In genomic region chr4:43558631-43559356, GRCm38 (mm10) we compare ENCODE assay signal across 8 mouse cellular contexts. TPM values are rescaled to one million over a fixed set of nuclear protein-coding genes. Genes with fewer than 3 reads are reported as not detected.
DNase-seq lines count a peak whose midpoint lies in the region; ATAC-seq and TF ChIP-seq lines count a peak whose summit lies in the region.

No protein-coding gene starts in this region.

- intact Hi-C loops in left cerebral cortex, postnatal 10 days (cut with DNase I): loop anchor here (5.0 kb wide), 1 partner anchor 66 kb away; the partner anchor contains the start of gene Ccdc107

- TF ChIP-seq CTCF in brain, embryonic 14.5 days (IDR thresholded peaks at IDR 0.05; ENCODE audit: borderline replicate concordance, extremely low read depth, insufficient read depth, insufficient read length): no peak

- ATAC-seq in intestine, embryonic 16.5 days: 0 out of 2 replicates have a peak, but pooled peaks have one; percentile 5
- no peak for ATAC-seq in neural tube, embryonic 15.5 days (ENCODE audit: low FRiP score)
- no peak for ATAC-seq in frontal cortex, adult (ENCODE audit: low TSS enrichment)

- H3K9ac ChIP-seq in intestine, embryonic 16.5 days (ENCODE audit: low read depth, low read length): peak overlapping the region; percentile 95
- peak overlapping the region; percentile 38 for H3K9ac ChIP-seq in neural tube, embryonic 15.5 days (replicated peaks)

- WGBS in intestine, embryonic 16.5 days: 20% methylated on average over 13 of the region's 13 CpGs
- 27% methylated on average over 13 of the region's 13 CpGs for WGBS in neural tube, embryonic 15.5 days

- no peaks in the 10 kb centered on the region for H3K27me3 ChIP-seq in intestine, embryonic 16.5 days (replicated peaks; ENCODE audit: control insufficient read depth, insufficient read depth, low read length)
- H3K27me3 ChIP-seq in neural tube, embryonic 15.5 days (replicated peaks): no peaks in the 10 kb centered on the region

- H3K9me3 ChIP-seq in intestine, embryonic 16.5 days (ENCODE audit: control insufficient read depth, low read length): no peaks in the 10 kb centered on the region
- H3K9me3 ChIP-seq in neural tube, embryonic 15.5 days (replicated peaks): no peaks in the 10 kb centered on the region

- peak overlapping the region; percentile 95 for H3K27ac ChIP-seq in intestine, embryonic 16.5 days (ENCODE audit: low read length)
- peak overlapping the region; percentile 38; the same call in 1 of the 2 replicates for H3K27ac ChIP-seq in neural tube, embryonic 15.5 days (replicated peaks)

- H3K4me1 ChIP-seq in intestine, embryonic 16.5 days (ENCODE audit: control insufficient read depth, insufficient read depth, low read length): peaks cover 43% of the 10 kb centered on the region
- peaks cover 47% of the 10 kb centered on the region for H3K4me1 ChIP-seq in neural tube, embryonic 15.5 days

- peak overlapping the region; percentile 90 for H3K4me2 ChIP-seq in intestine, embryonic 16.5 days (ENCODE audit: low read depth, low read length)
- peak overlapping the region; percentile 32 for H3K4me2 ChIP-seq in neural tube, embryonic 15.5 days

- peaks cover 20% of the 10 kb centered on the region for H3K36me3 ChIP-seq in intestine, embryonic 16.5 days (ENCODE audit: control insufficient read depth, insufficient read depth, low read length)
- H3K36me3 ChIP-seq in neural tube, embryonic 15.5 days: peaks cover 32% of the 10 kb centered on the region

- no peak for TF ChIP-seq POLR2A in brain, embryonic 14.5 days (IDR thresholded peaks at IDR 0.05; ENCODE audit: borderline replicate concordance, extremely low read depth, insufficient read depth, insufficient read length, poor library complexity, severe bottlenecking)

- peak overlapping the region; percentile 27 for H3K4me3 ChIP-seq in intestine, embryonic 16.5 days (ENCODE audit: low read length)
- no peak overlapping the region; the same call in 1 of the 2 replicates for H3K4me3 ChIP-seq in neural tube, embryonic 15.5 days (replicated peaks)

- peak; percentile 31 to 87 for DNase-seq in left cerebral cortex, postnatal 10 days (ENCODE audit: extremely low spot score in 1 of 2, low spot score in 2 of 2)
- no peak for DNase-seq in left cerebral cortex, adult 11 months (ENCODE audit: low spot score)
- peak; percentile 15 for DNase-seq in brain, embryonic 14.5 days (ENCODE audit: low read depth)
- peak; percentile 97 for DNase-seq in heart, adult 11 months
- DNase-seq in lung, adult 18-20 months: peak; percentile 79 to 84

RNA-seq across cellular contexts. Expression of gene Creb3, which starts 3.3 kb away (rescaled TPM):
- total RNA-seq in left cerebral cortex, postnatal 10 days (2021): 10 to 100 TPM; 74.4 to 74.6 TPM
- 47.9 and 63.8 TPM in 2 replicates for polyA plus RNA-seq in brain, embryonic 14.5 days (2012; rRNA removed)
- 78.7 and 80.5 TPM in 2 replicates for polyA plus RNA-seq in intestine, embryonic 16.5 days (2015; fragmentation: Nextera tagmentation; extraction: Ambion mirVana)
- polyA plus RNA-seq in neural tube, embryonic 15.5 days (2015; fragmentation: Nextera tagmentation; extraction: Ambion mirVana): 80.8 and 82.0 TPM in 2 replicates

RNA-seq across cellular contexts. Expression of gene Tln1, which starts 3.7 kb away (rescaled TPM):
- 10 to 100 TPM; 48.7 to 55.3 TPM for total RNA-seq in left cerebral cortex, postnatal 10 days (2021)
- polyA plus RNA-seq in brain, embryonic 14.5 days (2012; rRNA removed): 53.6 and 55.5 TPM in 2 replicates
- polyA plus RNA-seq in intestine, embryonic 16.5 days (2015; fragmentation: Nextera tagmentation; extraction: Ambion mirVana): 41.2 and 41.9 TPM in 2 replicates
- polyA plus RNA-seq in neural tube, embryonic 15.5 days (2015; fragmentation: Nextera tagmentation; extraction: Ambion mirVana): 63.5 and 70.8 TPM in 2 replicates

RNA-seq across cellular contexts. Expression of gene Rgp1, which starts 19.7 kb away (rescaled TPM):
- total RNA-seq in left cerebral cortex, postnatal 10 days (2021): 10 to 100 TPM; 48.5 to 49.7 TPM
- polyA plus RNA-seq in brain, embryonic 14.5 days (2012; rRNA removed): 56.0 and 61.7 TPM in 2 replicates
- 18.2 and 19.5 TPM in 2 replicates for polyA plus RNA-seq in intestine, embryonic 16.5 days (2015; fragmentation: Nextera tagmentation; extraction: Ambion mirVana)
- 22.0 and 23.9 TPM in 2 replicates for polyA plus RNA-seq in neural tube, embryonic 15.5 days (2015; fragmentation: Nextera tagmentation; extraction: Ambion mirVana)

RNA-seq across cellular contexts. Expression of gene Gba2, which starts 19.9 kb away (rescaled TPM):
- 10 to 100 TPM; 64.1 to 67.1 TPM for total RNA-seq in left cerebral cortex, postnatal 10 days (2021)
- polyA plus RNA-seq in brain, embryonic 14.5 days (2012; rRNA removed): 91.6 and 110 TPM in 2 replicates
- polyA plus RNA-seq in intestine, embryonic 16.5 days (2015; fragmentation: Nextera tagmentation; extraction: Ambion mirVana): 12.5 and 12.9 TPM in 2 replicates
- polyA plus RNA-seq in neural tube, embryonic 15.5 days (2015; fragmentation: Nextera tagmentation; extraction: Ambion mirVana): 48.1 and 54.5 TPM in 2 replicates

RNA-seq across cellular contexts. Expression of gene Msmp, which starts 25.5 kb away (rescaled TPM):
- total RNA-seq in left cerebral cortex, postnatal 10 days (2021): not detected
- 0.16 TPM in 1 of 2 replicates, not detected in the other for polyA plus RNA-seq in brain, embryonic 14.5 days (2012; rRNA removed)
- polyA plus RNA-seq in intestine, embryonic 16.5 days (2015; fragmentation: Nextera tagmentation; extraction: Ambion mirVana): 1.0 TPM in 1 of 2 replicates, not detected in the other
- polyA plus RNA-seq in neural tube, embryonic 15.5 days (2015; fragmentation: Nextera tagmentation; extraction: Ambion mirVana): 1.2 and 1.5 TPM in 2 replicates
